In genomic region chr8:47279898-47280297, GRCm38 (mm10) we compare ENCODE assay signal across 17 mouse cellular contexts.
A peak's percentile ranks its signal among the peaks of the same experiment; 100 is the strongest.
DNase-seq lines count a peak whose midpoint lies in the region; ATAC-seq and TF ChIP-seq lines count a peak whose summit lies in the region.
"Had no signal": no experiment of that assay in that cellular context is flagged by ENCODE, and none has a peak within 500 bp of the region (broad histone marks: within the 10 kb centered on the region; RNA-seq: fewer than 3 reads in every experiment).

No protein-coding gene starts in this region.

- H3K36me3 ChIP-seq in heart, embryonic 12.5 days: no peaks in the 10 kb centered on the region
- H3K36me3 ChIP-seq in midbrain, embryonic 14.5 days (ENCODE audit: control insufficient read depth, insufficient read depth, low read length): no peaks in the 10 kb centered on the region
- H3K36me3 ChIP-seq: liver, embryonic 13.5 days had no signal

- H3K9me3 ChIP-seq in heart, embryonic 12.5 days (replicated peaks): no peaks in the 10 kb centered on the region
- H3K9me3 ChIP-seq in midbrain, embryonic 14.5 days (ENCODE audit: control insufficient read depth, low read length): no peaks in the 10 kb centered on the region
- H3K9me3 ChIP-seq: forebrain, embryonic 10.5 days; limb, embryonic 12.5 days; liver, embryonic 13.5 days had no signal

- WGBS in heart, embryonic 12.5 days: 51% methylated on average over 10 of the region's 10 CpGs
- WGBS in midbrain, embryonic 14.5 days: 57% methylated on average over 10 of the region's 10 CpGs

- H3K4me3 ChIP-seq in heart, embryonic 12.5 days: no peak overlapping the region
- H3K4me3 ChIP-seq in midbrain, embryonic 14.5 days (replicated peaks; ENCODE audit: low read depth, low read length): no peak overlapping the region
- H3K4me3 ChIP-seq: forebrain, embryonic 10.5 days; limb, embryonic 12.5 days; liver, embryonic 13.5 days had no signal

- H3K27me3 ChIP-seq in heart, embryonic 12.5 days (replicated peaks): no peaks in the 10 kb centered on the region
- H3K27me3 ChIP-seq in midbrain, embryonic 14.5 days (ENCODE audit: control insufficient read depth, insufficient read depth, low read length): no peaks in the 10 kb centered on the region
- H3K27me3 ChIP-seq: limb, embryonic 12.5 days; liver, embryonic 13.5 days had no signal

- peaks cover 36% of the 10 kb centered on the region for H3K4me1 ChIP-seq in heart, embryonic 12.5 days (replicated peaks)
- peaks cover 76% of the 10 kb centered on the region for H3K4me1 ChIP-seq in midbrain, embryonic 14.5 days (ENCODE audit: control insufficient read depth, insufficient read depth, low read length)
- H3K4me1 ChIP-seq: liver, embryonic 13.5 days had no signal

- no peak overlapping the region for H3K9ac ChIP-seq in heart, embryonic 12.5 days
- H3K9ac ChIP-seq in midbrain, embryonic 14.5 days (replicated peaks; ENCODE audit: low read length): no peak overlapping the region
- H3K9ac ChIP-seq: limb, embryonic 12.5 days; liver, embryonic 13.5 days had no signal

- H3K27ac ChIP-seq in heart, embryonic 12.5 days (ENCODE audit: poor library complexity, severe bottlenecking): no peak overlapping the region
- H3K27ac ChIP-seq in midbrain, embryonic 14.5 days (replicated peaks; ENCODE audit: low read depth, low read length): no peak overlapping the region
- H3K27ac ChIP-seq: forebrain, embryonic 10.5 days; limb, embryonic 12.5 days; liver, embryonic 13.5 days; stomach, postnatal 0 days had no signal

- no peak for ATAC-seq in heart, embryonic 12.5 days (ENCODE audit: insufficient number of reproducible peaks, low FRiP score)
- ATAC-seq in midbrain, embryonic 14.5 days (ENCODE audit: low FRiP score, low TSS enrichment): no peak
- ATAC-seq: intestine, embryonic 16.5 days had no signal

- no peak for DNase-seq in heart, postnatal 25 days (ENCODE audit: low spot score)
- peak; percentile 22 to 33 for DNase-seq in left cerebral cortex, adult 18-20 months (ENCODE audit: low spot score in 2 of 2)
- DNase-seq in left cerebral cortex, adult 9 months (ENCODE audit: low spot score in 2 of 2): no peak
- DNase-seq in brain, embryonic 14.5 days (ENCODE audit: low read depth): peak; percentile 36
- DNase-seq in midbrain, embryonic 14.5 days: no peak
- DNase-seq in kidney, adult 11 months: no peak
- DNase-seq: adrenal gland, postnatal 36 days; cerebellum, adult 9-11 months; gastrocnemius, postnatal 10 days; heart, adult 18-20 months; heart, postnatal 4 days; liver, embryonic 13.5 days had no signal

- no peak for TF ChIP-seq POLR2A in brain, embryonic 14.5 days (IDR thresholded peaks at IDR 0.05; ENCODE audit: borderline replicate concordance, extremely low read depth, insufficient read depth, insufficient read length, poor library complexity, severe bottlenecking)

- intact Hi-C loops in heart, postnatal 25 days (cut with DNase I): no loop called here

- no peak for TF ChIP-seq CTCF in brain, embryonic 14.5 days (IDR thresholded peaks at IDR 0.05; ENCODE audit: borderline replicate concordance, extremely low read depth, insufficient read depth, insufficient read length)

- H3K4me2 ChIP-seq in heart, embryonic 12.5 days: peak overlapping the region; percentile 5; the same call in 1 of the 2 replicates
- H3K4me2 ChIP-seq in midbrain, embryonic 14.5 days (ENCODE audit: low read length): peak overlapping the region; percentile 11; the same call in 1 of the 2 replicates
- H3K4me2 ChIP-seq: limb, embryonic 12.5 days; liver, embryonic 13.5 days had no signal

Comparison
In these comparisons a context has a peak if more than half of its experiments do, and no peak if none do; other contexts are left out.
1. DNase-seq: peak in left cerebral cortex, adult 18-20 months (2 of 2) and brain, embryonic 14.5 days (single experiment); none in heart, postnatal 25 days (single experiment), left cerebral cortex, adult 9 months (0 of 2), midbrain, embryonic 14.5 days (single experiment) and kidney, adult 11 months (single experiment).